ENCODE assay signal across 18 mouse cellular contexts in genomic region chr1:43046990-43047389, GRCm38 (mm10).
"Had no signal": no experiment of that assay in that cellular context is flagged by ENCODE, and none has a peak within 500 bp of the region (broad histone marks: within the 10 kb centered on the region; RNA-seq: fewer than 3 reads in every experiment).

No protein-coding gene starts in this region.

- H3K9ac ChIP-seq: liver, embryonic 14.5 days; lung, embryonic 14.5 days; midbrain, embryonic 12.5 days; neural tube, embryonic 13.5 days; neural tube, embryonic 15.5 days had no signal

- DNase-seq: lung, embryonic 14.5 days; lung, postnatal 10 days; midbrain, embryonic 14.5 days; retina, postnatal 1 day; right cerebral cortex, adult 18-20 months; right cerebral cortex, postnatal 25 days; right cerebral cortex, postnatal 4 days; spleen, adult 18-20 months; thymus, adult 18-20 months; thymus, postnatal 14 days; thymus, postnatal 36 days had no signal

- H3K27me3 ChIP-seq: midbrain, embryonic 12.5 days; neural tube, embryonic 13.5 days; neural tube, embryonic 15.5 days had no signal

- ATAC-seq: midbrain, embryonic 16.5 days had no signal

- H3K4me1 ChIP-seq: midbrain, embryonic 10.5 days; midbrain, embryonic 12.5 days had no signal

- H3K4me3 ChIP-seq: midbrain, embryonic 10.5 days; midbrain, embryonic 12.5 days; myocyte; neural tube, embryonic 13.5 days; neural tube, embryonic 15.5 days had no signal

- H3K9me3 ChIP-seq: midbrain, embryonic 10.5 days; midbrain, embryonic 12.5 days; neural tube, embryonic 13.5 days; neural tube, embryonic 15.5 days had no signal

- H3K4me2 ChIP-seq: lung, embryonic 14.5 days; midbrain, embryonic 12.5 days; neural tube, embryonic 13.5 days; neural tube, embryonic 15.5 days had no signal

- H3K27ac ChIP-seq: liver, embryonic 14.5 days; midbrain, embryonic 10.5 days; midbrain, embryonic 12.5 days; neural tube, embryonic 13.5 days; neural tube, embryonic 15.5 days had no signal
